Mouse (Mus musculus) gastrocnemius, postnatal 4 days (tissue): ENCODE measurements around the gene Rnf5. TPM values are rescaled to one million over a fixed set of nuclear protein-coding genes. Genes with fewer than 3 reads are reported as not detected.

Source experiments
- DNase-seq, 2 experiments: peaks; one replicate each; pipeline ENCODE4 v3.0.0; 2021 to 2022; ENCODE audit warnings: low spot score in 2 of 2, mixed read lengths in 2 of 2
- total RNA-seq, 2 experiments: library from RNA; stranded (reverse); gene quantifications; 2 replicates each; pipeline ENCODE4 v1.2.3; 2021

Gene Rnf5
- total RNA-seq, 2 experiments from 2014 or later = 23.8 to 24.1 TPM

- DNase-seq = peak; percentile 97 to 98
These were observed 16.1 kb downstream of the Rnf5 start for GRCm38 (mm10) chr17:34587423-34587811.

GRCm38 (mm10) chr17:34586796-34587422 is 16.6 kb downstream of the Rnf5 start:
- DNase-seq = peak; percentile 74 to 91

- no peak for DNase-seq
These were observed 17.4 kb downstream of the Rnf5 start for GRCm38 (mm10) chr17:34585877-34586771.

GRCm38 (mm10) chr17:34585121-34585520 is 18.4 kb downstream of the Rnf5 start:
- no peak for DNase-seq

- no peak for DNase-seq
These were observed 19.7 kb downstream of the Rnf5 start for GRCm38 (mm10) chr17:34583819-34584218.

GRCm38 (mm10) chr17:34583397-34583796 is 20.1 kb downstream of the Rnf5 start:
- no peak for DNase-seq

- no peak for DNase-seq
These were observed 21.0 kb downstream of the Rnf5 start for GRCm38 (mm10) chr17:34582528-34582927.

- no peak for DNase-seq
These were observed 25.4 kb downstream of the Rnf5 start for GRCm38 (mm10) chr17:34578070-34578469.

- no peak for DNase-seq
These were observed 26.9 kb downstream of the Rnf5 start for GRCm38 (mm10) chr17:34576577-34576976.

GRCm38 (mm10) chr17:34572361-34572760 is 31.1 kb downstream of the Rnf5 start:
- DNase-seq = no peak

GRCm38 (mm10) chr17:34571875-34572274 is 31.6 kb downstream of the Rnf5 start:
- no peak for DNase-seq

- no peak for DNase-seq
These were observed 33.6 kb downstream of the Rnf5 start for GRCm38 (mm10) chr17:34569919-34570318.

GRCm38 (mm10) chr17:34568421-34568820 is 35.1 kb downstream of the Rnf5 start:
- DNase-seq = no peak

GRCm38 (mm10) chr17:34567311-34567710 is 36.2 kb downstream of the Rnf5 start:
- no peak for DNase-seq

- DNase-seq = no peak
These were observed 38.7 kb downstream of the Rnf5 start for GRCm38 (mm10) chr17:34564796-34565195.

- no peak for DNase-seq
These were observed 39.5 kb downstream of the Rnf5 start, which contains the start of gene Notch4 for GRCm38 (mm10) chr17:34564003-34564421. Gene Notch4 (plus strand): TSS chr17:34564268.

- DNase-seq = no peak
These were observed 40.1 kb downstream of the Rnf5 start for GRCm38 (mm10) chr17:34563354-34563753.

- no peak for DNase-seq
These were observed 40.9 kb downstream of the Rnf5 start for GRCm38 (mm10) chr17:34562595-34562994.

GRCm38 (mm10) chr17:34561200-34561599 is 42.3 kb downstream of the Rnf5 start:
- DNase-seq = peak in 1 of 2 experiments; percentile 7

GRCm38 (mm10) chr17:34560438-34560837 is 43.1 kb downstream of the Rnf5 start:
- DNase-seq = no peak

GRCm38 (mm10) chr17:34559895-34560294 is 43.6 kb downstream of the Rnf5 start:
- no peak for DNase-seq

GRCm38 (mm10) chr17:34559116-34559515 is 44.4 kb downstream of the Rnf5 start:
- no peak for DNase-seq
